Mouse (Mus musculus) ES-CJ7 (cell line): ENCODE results near the gene Spint5.

Experiments used
- DNase-seq: peaks from one replicate; pipeline ENCODE4 v3.0.0; 2011; ENCODE audit warnings: low read depth, low spot score

Spint5 gene

DNA sequence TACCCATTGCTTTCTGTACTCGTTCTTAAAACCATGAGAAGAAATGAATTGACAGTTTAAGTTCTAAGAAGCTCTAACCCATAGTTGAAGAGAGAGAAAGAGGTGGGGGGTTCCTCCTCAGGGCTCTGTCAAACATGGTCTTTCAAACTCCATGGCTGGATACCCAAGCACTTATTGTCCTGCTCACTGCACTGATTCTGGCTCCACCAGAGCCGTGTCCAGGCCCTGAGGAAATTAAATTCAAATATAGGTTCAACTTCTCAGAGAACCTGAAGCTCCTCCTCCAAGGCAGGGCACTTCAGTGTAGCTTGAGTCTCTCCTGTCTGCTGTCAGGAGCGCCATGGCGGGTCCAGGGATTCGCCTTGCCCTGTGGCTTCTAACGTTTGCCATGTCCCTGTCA lies at the start of gene Spint5:
Gene Spint5, plus strand, starts transcription at position 301 of the 400 bp plus-strand sequence.
- no peak for DNase-seq

DNA sequence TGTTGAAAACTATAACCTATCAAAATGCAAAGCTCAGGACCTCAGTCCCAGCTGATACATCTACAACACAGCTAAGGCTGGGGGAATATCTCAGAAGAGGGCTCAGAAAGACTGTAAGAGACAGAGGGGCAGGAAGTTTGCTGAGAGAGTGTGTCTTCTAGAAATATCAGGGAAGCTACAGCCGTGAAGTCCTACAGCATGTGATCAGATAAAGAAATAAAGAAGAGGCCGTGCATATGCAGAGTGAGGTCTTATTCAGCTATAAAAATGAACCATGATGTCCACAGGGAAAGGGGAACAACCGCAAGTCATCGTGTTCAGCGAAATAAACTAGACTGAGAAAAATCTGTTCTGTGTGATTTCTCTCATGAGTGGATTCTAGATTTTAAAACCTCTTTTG lies 44.8 kb upstream of the Spint5 start:
- DNase-seq, result no peak

DNA sequence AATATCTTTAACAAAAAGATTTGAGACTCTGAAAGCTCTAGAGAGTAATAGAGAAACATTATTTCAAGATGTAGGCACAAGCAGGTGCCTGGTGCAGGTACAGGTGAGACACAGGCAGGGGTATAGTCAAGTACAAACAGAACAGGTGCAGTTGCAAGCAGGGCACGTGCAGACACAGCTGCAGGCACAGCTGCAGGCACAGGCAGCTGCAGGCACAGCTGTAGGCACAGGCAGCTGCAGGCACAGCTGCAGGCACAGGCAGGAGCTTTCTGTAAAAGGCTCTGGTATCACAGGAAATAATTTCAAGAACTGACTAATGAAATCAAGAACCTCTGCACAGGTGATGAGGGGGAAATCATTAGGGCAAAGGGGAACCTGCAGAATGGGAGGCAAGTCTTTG lies 44.2 kb upstream of the Spint5 start:
- DNase-seq, result no peak

DNA sequence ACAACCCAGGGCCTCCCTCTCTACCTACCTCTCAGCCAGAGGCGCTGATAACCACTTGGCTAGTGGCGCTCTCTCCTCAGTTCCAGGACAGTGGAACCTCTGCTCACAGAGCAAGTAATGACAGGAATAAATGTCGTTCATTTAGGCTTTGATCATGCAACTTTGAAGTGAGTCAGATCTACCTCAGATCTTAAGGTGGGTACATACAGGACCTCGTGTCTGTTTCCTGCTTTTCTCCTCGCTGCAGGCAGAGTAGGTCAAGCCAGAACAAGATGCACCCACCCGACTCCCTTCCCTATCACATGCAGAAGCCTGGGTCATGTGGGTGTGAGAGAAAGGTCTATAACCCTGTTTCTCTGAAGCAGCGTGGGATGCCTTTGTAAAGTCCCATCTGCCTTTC lies 41.1 kb upstream of the Spint5 start, which contains the start of gene Wfdc11:
Gene Wfdc11, minus strand, starts transcription at position 101 of the 400 bp plus-strand sequence.
- DNase-seq, result no peak

DNA sequence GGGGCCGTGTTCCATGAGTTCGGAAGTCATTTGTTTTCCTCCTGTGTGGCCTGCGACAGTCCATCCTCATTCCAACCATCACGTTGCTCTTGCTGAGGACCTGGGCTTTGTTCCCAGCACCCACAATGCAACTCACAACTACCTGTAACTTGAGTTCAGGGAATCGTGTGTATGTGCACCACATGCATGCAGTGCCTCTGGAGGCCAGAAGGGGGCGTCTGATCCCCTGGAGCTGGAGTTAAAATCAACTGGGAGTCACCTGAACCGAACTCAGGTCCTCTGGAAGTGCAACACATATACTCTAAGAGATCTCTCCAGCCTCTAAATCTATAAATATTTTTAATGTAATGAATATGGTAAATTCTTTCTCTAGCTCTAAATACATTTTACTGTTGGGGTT lies 39.0 kb upstream of the Spint5 start:
- peak; percentile 11 for DNase-seq

DNA sequence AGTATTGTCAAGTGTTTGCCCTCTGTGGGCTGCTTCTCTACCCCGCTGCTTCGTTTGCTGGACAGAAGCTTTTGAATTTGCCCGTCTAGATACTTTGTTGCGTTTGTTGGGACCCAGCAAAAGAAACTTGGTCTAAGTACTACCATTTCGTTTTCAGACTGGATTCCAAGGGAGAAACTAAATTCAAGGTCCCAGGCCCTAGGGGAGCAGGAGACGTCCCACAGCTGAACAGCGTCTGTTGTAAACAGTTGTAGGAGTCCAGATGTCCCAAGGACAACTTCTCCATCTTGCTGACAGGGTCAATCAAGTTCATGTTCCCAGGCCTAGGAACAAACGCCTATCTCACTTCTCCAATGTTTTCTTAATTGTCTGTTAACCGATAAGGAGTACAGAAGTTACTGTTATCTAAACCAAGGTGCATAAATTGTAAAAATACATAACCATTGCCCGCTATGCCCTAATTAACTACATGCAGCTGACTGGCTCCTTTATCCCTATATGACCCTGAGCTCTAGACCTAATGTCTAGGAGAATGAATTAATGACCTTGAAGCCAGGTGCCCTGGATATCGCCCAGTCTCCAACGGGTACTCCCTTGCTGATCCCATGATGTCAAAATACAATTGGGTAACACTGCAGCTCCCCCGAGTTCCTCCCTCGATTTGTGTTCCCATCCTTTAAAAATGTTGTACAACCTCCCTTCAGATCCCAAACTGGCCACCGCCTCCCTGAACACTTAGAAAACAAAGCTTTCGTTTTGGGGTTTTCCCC lies 38.0 kb upstream of the Spint5 start:
- DNase-seq, result no peak

DNA sequence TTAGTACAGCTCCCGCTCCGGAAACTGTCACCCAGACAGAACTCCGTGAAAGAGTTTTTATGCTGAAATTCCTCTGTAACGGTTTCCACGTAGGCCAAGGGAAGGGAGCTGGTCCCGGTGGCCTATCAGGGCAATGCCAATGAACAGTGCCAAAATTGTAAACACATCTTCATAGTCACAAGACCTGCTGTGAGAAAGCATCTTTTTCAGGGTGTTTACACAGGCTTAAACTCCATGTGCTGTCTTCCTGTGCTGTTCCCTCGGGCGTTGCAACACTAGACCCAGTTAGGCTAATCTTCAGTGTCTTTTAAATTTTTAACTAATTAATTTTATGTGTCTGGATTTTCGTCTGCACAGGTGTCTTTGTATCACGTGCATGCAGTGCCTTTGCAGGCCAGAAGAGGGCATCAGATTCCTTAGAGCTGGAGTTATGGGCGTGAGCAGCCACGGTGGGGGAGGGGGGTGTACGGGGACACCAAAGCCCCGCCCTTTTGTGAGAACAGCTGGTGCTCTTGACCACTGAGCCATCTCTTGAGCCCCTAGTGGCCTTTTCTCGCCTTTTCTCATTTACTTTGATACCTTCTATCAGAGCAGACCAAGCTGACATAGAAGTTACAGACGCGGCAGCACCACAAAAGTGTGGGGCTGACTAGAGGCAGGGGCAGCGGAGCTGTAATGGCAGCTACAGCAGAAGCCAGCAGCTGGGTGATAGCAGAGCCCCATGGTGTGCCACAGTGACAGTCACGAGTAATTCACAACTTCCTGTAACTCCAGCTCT lies 36.1 kb upstream of the Spint5 start:
- DNase-seq, result peak; percentile 82

DNA sequence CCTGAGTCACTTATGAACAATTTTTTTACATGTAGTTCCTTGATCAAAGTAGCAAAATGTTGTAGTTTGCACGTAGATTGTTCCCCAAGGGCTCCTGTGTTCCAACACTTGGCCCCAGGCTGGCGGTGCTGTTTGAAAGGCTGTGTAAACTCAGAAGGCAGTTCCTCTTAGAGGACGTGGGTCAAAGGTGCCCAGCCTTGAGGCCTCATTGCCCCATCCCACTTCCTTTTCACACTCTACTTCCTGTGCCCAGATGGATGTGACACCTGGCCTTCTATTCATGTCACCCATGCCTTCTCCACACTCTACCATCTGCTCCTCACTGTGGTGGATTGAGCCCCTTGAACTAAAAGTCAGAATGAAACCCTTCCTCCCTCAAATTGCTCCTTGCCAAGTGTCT lies 35.2 kb upstream of the Spint5 start:
- DNase-seq, result no peak

DNA sequence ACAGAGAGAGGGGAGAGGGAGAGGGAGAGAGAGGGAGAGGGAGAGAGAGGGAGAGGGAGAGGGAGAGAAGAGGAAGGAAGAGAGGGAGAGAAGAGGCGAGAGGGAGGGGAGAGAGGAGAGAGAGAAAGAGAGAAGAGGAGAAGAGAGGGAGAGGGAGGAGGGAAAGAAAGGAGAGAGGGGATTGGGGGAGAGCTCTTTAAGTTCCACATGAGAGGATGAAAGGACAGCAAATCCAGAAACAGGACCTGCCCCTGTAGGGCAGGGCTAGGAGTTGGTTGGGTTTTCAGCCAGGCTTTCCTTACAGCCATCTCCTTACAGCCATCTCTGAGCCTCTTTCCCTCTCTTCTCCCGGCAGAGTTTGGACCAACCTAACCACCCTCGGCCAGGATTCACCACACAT lies 30.3 kb upstream of the Spint5 start, which contains the start of gene Wfdc13:
Gene Wfdc13, plus strand, starts transcription at position 301 of the 400 bp plus-strand sequence.
- no peak for DNase-seq

DNA sequence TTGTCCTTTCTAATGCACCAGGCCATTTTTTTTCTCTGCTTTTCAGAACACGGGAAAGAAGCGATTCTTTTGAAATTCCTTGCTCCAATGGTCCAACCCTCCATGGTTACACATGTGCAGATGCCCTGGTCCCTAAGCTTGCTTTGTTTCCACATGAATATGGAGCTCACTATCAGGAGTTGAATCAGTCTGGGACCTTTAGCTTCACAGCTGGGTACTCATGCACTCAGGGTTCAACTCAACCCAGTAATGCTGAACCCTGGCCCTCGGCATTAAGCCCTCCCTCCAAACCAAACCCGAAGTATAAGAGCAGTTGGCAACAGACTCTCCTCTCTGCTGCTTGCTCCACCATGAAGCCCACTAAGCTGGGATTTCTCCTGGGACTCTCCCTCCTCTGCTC lies 16.9 kb upstream of the Spint5 start, which contains the start of gene Spint4:
Gene Spint4, plus strand, starts transcription at position 301 of the 400 bp plus-strand sequence.
- no peak for DNase-seq

DNA sequence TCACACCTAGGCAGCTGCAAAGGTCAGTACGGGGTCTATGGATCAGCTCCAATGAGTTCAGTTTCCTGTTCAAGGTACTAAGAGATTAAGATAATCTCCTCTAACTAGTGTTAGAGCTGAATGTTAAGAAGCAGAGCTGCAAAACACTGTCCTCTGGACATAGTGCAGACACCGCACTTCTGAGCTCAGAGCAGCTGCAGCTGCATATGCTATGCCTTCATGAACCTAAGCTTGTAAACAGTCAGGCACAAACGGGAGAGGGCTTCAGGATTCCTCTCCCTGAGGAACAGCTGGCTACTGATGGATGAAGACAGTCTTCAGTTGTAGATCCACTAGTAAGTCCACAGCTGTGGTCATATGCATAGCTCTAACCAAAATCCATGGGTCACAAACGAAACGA lies 14.1 kb upstream of the Spint5 start:
- DNase-seq, result no peak

DNA sequence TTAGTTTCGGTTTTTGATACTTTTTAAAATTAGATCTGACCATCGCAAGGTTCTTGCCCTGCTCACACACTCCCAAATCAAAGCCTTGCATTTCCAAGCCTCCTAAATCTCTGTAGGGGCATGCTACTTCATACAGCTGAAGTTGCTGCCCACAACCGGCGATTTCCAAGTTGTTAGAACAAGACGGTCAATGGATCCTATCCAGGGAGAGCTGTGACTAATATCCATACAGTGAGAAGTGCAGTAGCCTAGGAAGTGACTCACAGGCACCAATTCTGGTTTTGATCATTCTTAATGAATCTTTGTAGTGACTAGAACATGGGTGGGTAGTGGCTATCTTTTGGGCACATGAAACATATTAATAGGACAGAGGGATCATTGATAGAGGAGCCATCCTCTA lies 13.3 kb upstream of the Spint5 start:
- no peak for DNase-seq

DNA sequence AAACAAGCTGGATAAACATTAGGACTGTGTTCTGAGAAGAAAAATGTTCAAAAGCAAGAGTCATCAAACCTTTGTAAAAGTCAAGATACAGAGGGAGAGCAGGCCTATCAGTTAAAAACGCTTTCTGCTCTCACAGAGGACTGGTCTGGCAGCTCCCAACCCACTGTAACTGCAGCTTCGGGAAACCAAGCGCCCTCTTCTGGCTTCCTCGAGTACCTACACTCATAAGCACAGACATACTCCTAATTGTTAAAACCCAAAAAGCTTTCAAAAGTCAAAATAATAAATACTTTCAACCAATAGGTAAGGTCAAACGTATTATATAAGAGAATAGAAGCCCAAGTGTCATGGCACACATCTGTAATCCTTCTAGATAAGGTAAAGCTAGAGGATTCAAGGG lies 10.9 kb upstream of the Spint5 start:
- peak; percentile 19 for DNase-seq

DNA sequence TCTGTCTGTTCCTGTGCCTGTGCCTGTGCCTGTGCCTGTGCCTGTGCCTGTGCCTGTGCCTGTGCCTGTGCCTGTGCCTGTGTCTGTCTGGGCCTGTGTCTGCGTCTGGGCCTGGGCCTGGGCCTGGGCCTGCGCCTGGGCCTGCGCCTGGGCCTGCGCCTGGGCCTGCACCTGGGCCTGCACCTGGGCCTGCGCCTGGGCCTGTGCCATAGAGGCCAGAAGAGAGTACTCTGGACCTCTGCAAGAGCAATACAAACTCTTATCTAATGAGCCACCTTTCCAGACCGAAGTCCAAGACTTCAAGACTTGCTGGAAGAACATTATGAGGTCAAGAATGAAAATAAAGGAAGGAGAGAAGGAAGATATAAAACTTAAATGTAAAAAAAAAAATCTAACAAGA lies 9.8 kb upstream of the Spint5 start:
- DNase-seq, result no peak

DNA sequence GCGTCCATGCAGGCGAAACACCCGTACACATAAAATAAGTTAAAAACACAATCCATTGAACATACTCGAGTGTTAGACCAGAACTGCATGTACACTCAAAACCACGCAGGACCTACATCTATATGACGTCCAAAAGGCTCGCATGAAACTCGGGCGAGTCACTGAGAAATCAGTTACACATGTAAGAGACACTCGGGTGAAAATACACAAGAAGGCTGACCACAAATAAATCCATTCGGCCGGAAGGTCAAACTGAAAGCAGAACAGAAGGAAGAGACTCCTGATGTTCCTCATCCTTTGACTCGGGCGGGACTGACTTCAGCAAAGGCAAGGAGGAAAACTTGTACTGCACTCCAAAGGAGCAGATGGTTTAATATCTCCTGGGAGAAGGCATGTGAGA lies 9.1 kb upstream of the Spint5 start:
- no peak for DNase-seq

DNA sequence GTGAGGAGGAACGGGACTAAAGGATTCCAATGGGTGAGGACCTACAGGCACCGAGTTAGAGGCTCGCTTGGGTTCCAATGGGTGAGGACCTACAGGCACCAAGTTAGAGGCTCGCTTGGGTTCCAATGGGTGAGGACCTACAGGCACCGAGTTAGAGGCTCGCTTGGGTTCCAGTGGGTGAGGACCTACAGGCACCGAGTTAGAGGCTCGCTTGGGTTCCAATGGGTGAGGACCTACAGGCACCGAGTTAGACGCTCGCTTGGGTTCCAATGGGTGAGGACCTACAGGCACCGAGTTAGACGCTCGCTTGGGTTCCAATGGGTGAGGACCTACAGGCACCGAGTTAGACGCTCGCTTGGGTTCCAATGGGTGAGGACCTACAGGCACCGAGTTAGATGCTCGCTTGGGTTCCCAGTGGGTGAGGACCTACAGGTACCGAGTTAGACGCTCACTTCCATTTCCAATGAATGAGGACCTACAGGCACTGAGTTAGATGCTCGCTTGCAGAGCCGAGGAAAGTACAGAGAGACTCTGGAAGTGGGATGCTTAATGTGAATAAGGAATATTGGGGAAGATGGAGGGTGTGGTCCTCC lies 1.2 kb downstream of the Spint5 start:
- DNase-seq, result peak; percentile 24

DNA sequence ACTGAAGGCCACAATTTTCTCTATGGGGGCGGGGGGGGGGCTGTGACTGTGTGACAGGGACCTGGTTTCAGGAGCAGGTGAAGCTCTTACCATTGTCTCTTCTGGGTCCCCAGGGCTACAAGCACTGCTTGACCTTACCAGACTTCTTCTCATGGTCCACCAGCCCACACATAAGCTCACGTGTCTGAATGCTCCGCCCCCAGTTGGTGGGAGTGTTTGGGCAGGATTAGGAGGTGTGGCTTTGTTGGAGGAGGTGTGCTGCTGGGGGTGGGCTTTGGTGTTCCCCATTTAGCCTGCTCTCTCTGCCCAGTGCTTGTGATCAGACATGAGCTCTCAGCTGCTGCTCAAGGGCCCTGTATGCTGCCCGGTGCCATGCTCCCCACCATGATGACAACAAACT lies 8.2 kb downstream of the Spint5 start:
- peak; percentile 30 for DNase-seq

DNA sequence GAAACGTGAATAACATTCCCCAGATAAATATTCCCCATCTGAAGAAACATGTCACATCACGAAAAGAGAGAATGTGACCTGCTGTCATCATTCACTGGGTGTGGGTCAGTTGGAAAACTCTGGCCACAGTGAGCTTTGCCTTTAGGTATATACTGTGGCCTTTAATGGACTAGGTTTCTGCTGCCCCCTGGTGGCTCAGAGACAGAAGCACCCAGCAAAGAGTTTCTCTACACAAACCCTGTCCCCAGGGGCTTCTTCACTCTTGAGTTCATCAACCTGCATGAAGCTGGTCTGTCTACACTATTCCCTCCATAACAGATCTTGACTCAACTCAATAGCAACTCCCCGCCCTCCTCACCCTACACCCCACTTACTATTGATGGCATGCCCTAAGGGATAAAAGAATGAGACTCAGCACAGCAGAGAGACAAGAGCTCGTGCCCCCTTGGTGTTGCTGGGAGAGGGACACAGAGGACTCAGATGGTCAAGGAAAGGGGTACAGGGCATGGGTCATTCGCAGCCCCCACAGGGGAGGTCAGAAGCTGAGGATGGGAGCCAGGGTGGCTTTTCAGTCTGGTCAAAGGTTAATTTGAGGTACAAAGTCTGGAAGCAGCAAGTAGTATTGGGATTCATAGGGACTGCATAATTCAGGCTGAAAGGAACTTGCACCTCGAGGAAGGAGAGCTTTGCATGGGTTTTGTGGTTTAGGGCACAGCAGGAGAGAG lies 11.0 kb downstream of the Spint5 start:
- DNase-seq, result peak; percentile 61

DNA sequence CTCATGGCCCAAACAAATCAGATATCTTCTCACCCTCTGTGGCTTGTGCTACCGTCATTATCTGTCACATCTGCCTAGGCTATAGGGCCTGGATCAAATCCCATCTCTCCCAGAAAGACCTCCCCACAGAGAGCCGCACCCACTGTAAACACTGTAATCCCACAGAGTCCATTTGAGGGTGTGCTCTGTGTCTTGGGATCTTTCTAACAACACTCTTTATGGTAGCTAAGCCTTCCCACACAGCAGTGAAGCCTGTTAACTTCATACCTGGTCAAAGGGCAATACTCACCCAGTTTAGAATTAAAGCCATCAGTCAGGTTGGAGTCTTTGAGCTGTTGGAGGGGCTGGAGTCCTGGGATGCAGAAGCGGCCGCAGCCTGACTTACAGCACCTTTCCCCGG lies 16.6 kb downstream of the Spint5 start:
- no peak for DNase-seq

DNA sequence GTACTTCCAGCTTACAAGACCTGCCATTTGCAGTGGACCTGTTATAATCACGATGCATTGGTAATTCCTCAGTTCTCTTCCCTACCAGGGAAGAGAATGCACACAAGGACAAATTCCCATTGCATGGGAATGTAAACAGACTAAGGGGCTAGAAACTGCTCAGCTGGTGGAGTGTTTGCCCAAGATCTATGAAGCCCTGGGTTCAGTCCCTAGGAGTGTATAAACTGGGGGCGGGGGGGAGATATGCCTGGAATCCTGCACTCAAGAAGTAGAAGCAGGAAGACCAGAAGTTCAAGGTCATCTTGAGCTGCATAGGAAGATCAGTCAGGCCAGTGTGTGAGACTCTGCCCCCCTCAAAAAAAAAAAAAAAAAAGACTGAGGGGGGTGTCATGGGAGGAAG lies 18.2 kb downstream of the Spint5 start:
- no peak for DNase-seq

DNA sequence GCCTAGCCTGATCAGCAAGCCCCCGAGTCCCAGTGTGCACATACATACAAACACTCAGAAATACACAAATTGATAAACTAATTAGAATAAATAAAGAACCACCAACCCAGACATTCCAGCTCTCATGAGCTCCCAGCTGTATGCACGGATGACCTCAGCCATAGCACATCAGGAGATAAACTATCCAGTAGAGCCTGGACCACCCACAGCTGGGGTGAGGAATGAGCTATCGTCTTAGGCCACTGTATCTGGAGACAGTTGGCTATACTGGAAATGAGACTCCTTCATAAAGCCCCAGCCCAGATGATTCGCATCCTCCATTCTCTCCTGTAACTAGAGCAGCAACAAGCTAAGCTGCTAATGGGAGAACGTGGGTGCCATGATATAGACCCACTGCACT lies 19.7 kb downstream of the Spint5 start:
- no peak for DNase-seq

DNA sequence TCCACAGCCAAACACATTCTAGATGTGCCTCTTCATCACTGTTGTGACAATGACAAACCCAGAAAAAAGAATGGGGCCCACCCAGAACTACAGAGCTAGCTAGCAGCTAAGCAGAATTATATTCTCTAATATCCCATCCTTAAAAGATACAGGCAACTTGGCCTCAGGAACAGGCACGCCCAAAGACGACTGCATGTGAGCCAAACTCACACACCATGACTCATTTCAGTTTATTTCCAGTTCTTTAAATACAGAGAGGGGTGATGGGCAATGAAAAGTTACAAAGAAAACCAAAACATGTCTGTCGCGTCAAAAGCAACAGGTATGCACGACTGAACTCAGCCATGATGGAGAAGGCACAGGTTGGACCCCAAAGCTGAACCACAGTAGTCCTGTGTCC lies 20.3 kb downstream of the Spint5 start:
- no peak for DNase-seq
